Mouse (Mus musculus): ENCODE results near the gene Nrk.

- no peak for TF ChIP-seq POLR2A (IDR thresholded peaks at IDR 0.05; ENCODE audit: low read depth, low read length)
- TF ChIP-seq CTCF (IDR thresholded peaks at IDR 0.05; ENCODE audit: extremely low read depth, insufficient read depth, insufficient read length, insufficient replicate concordance) = no peak
Observed at GRCm38 (mm10) chrX:138919030-138919429, 4.8 kb downstream of the Nrk start.
